ENCODE assay signal across 28 mouse cellular contexts in genomic region chr13:64462581-64462980, GRCm38 (mm10). TPM values are rescaled to one million over a fixed set of nuclear protein-coding genes. Genes with fewer than 3 reads are reported as not detected.
DNase-seq lines count a peak whose midpoint lies in the region; ATAC-seq and TF ChIP-seq lines count a peak whose summit lies in the region.
"Had no signal": no experiment of that assay in that cellular context is flagged by ENCODE, and none has a peak within 500 bp of the region (broad histone marks: within the 10 kb centered on the region; RNA-seq: fewer than 3 reads in every experiment).

No protein-coding gene starts in this region.

- TF ChIP-seq CTCF in cerebellum, adult 2 months (IDR thresholded peaks at IDR 0.05; ENCODE audit: borderline replicate concordance, insufficient read depth, low read depth, low read length) = no peak

- H3K36me3 ChIP-seq in forebrain, embryonic 14.5 days (ENCODE audit: control insufficient read depth, insufficient read depth, low read length) = no peaks in the 10 kb centered on the region
- H3K36me3 ChIP-seq in forebrain, embryonic 11.5 days (ENCODE audit: control insufficient read depth, insufficient read depth, low read length) = no peaks in the 10 kb centered on the region
- H3K36me3 ChIP-seq: heart, embryonic 13.5 days; liver, embryonic 13.5 days; midbrain, embryonic 10.5 days; midbrain, embryonic 15.5 days; neural tube, embryonic 15.5 days; stomach, embryonic 15.5 days had no signal

- H3K27ac ChIP-seq in forebrain, embryonic 14.5 days (ENCODE audit: low read depth, low read length) = no peak overlapping the region
- no peak overlapping the region for H3K27ac ChIP-seq in forebrain, embryonic 11.5 days (ENCODE audit: low read depth, low read length)
- no peak overlapping the region for H3K27ac ChIP-seq in cerebellum, adult 2 months (ENCODE audit: insufficient read depth, low read length)
- H3K27ac ChIP-seq: heart, embryonic 13.5 days; liver, embryonic 13.5 days; midbrain, embryonic 10.5 days; midbrain, embryonic 15.5 days; neural tube, embryonic 15.5 days; stomach, embryonic 15.5 days had no signal

- no peak overlapping the region for H3K4me2 ChIP-seq in forebrain, embryonic 14.5 days (ENCODE audit: low read length)
- no peak overlapping the region for H3K4me2 ChIP-seq in forebrain, embryonic 11.5 days (ENCODE audit: low read depth, low read length, severe bottlenecking)
- H3K4me2 ChIP-seq: heart, embryonic 13.5 days; liver, embryonic 13.5 days; midbrain, embryonic 15.5 days; neural tube, embryonic 15.5 days; stomach, embryonic 15.5 days had no signal

- TF ChIP-seq POLR2A in cerebellum, adult 2 months (IDR thresholded peaks at IDR 0.05; ENCODE audit: borderline replicate concordance, insufficient read depth, low read length) = no peak

- H3K4me3 ChIP-seq in forebrain, embryonic 14.5 days (ENCODE audit: low read depth, low read length) = no peak overlapping the region
- no peak overlapping the region for H3K4me3 ChIP-seq in forebrain, embryonic 11.5 days (ENCODE audit: low read depth, low read length)
- no peak overlapping the region for H3K4me3 ChIP-seq in cerebellum, adult 2 months (replicated peaks; ENCODE audit: insufficient read depth, low read depth, low read length)
- H3K4me3 ChIP-seq: heart, embryonic 13.5 days; liver, embryonic 13.5 days; midbrain, embryonic 10.5 days; midbrain, embryonic 15.5 days; neural tube, embryonic 15.5 days; stomach, embryonic 15.5 days had no signal

- peak; percentile 15 for DNase-seq in forebrain, embryonic 14.5 days (ENCODE audit: low spot score)
- DNase-seq in forebrain, embryonic 11.5 days (ENCODE audit: low spot score) = no peak
- peak; percentile 40 for DNase-seq in kidney, adult 9 months
- no peak for DNase-seq in kidney, postnatal 4 days
- peak; percentile 23 for DNase-seq in lung, postnatal 36 days
- no peak for DNase-seq in lung, postnatal 25 days (ENCODE audit: low spot score)
- DNase-seq in kidney, postnatal 36 days = peak; percentile 36 to 49
- no peak for DNase-seq in cerebellum, adult 2 months
- DNase-seq: cerebellum, adult 9-10 months; cerebellum, postnatal 36 days; heart, postnatal 10 days; layer of hippocampus, postnatal 36 days; left cerebral cortex, postnatal 4 days; liver, embryonic 13.5 days; retina, postnatal 1 day; right cerebral cortex, postnatal 25 days had no signal

- H3K27me3 ChIP-seq in forebrain, embryonic 14.5 days (replicated peaks; ENCODE audit: control insufficient read depth, insufficient read depth, low read length) = no peaks in the 10 kb centered on the region
- H3K27me3 ChIP-seq in forebrain, embryonic 11.5 days (ENCODE audit: control insufficient read depth, insufficient read depth, low read length) = no peaks in the 10 kb centered on the region
- no peaks in the 10 kb centered on the region for H3K27me3 ChIP-seq in cerebellum, adult 2 months (ENCODE audit: control insufficient read depth, insufficient read depth, low read length)
- H3K27me3 ChIP-seq: heart, embryonic 13.5 days; liver, embryonic 13.5 days; midbrain, embryonic 15.5 days; neural tube, embryonic 15.5 days; stomach, embryonic 15.5 days had no signal

- no peak for ATAC-seq in forebrain, embryonic 14.5 days
- no peak for ATAC-seq in forebrain, embryonic 11.5 days (replicated peaks; ENCODE audit: low FRiP score)
- ATAC-seq: CD4-positive, CD25-positive, alpha-beta regulatory T cell, adult 4 months; forebrain, embryonic 16.5 days; hindbrain, embryonic 16.5 days; midbrain, embryonic 15.5 days had no signal

- 74% methylated on average over 2 of the region's 2 CpGs for WGBS in forebrain, embryonic 14.5 days
- 82% methylated on average over 2 of the region's 2 CpGs for WGBS in forebrain, embryonic 11.5 days
- 80% methylated on average over 2 of the region's 2 CpGs for WGBS in cerebellum, adult 2 months

- no peaks in the 10 kb centered on the region for H3K4me1 ChIP-seq in forebrain, embryonic 14.5 days (ENCODE audit: control insufficient read depth, insufficient read depth, low read length)
- H3K4me1 ChIP-seq in forebrain, embryonic 11.5 days (replicated peaks; ENCODE audit: control insufficient read depth, insufficient read depth, low read length) = no peaks in the 10 kb centered on the region
- H3K4me1 ChIP-seq in cerebellum, adult 2 months (ENCODE audit: control insufficient read depth, insufficient read depth, low read length) = no peaks in the 10 kb centered on the region; the same call in 1 of the 2 replicates
- H3K4me1 ChIP-seq: midbrain, embryonic 10.5 days; midbrain, embryonic 15.5 days; neural tube, embryonic 15.5 days; stomach, embryonic 15.5 days had no signal

- no peaks in the 10 kb centered on the region for H3K9me3 ChIP-seq in forebrain, embryonic 14.5 days (replicated peaks; ENCODE audit: control insufficient read depth, low read length)
- H3K9me3 ChIP-seq in forebrain, embryonic 11.5 days (ENCODE audit: control insufficient read depth, low read length) = no peaks in the 10 kb centered on the region
- H3K9me3 ChIP-seq: liver, embryonic 13.5 days; midbrain, embryonic 15.5 days; stomach, embryonic 15.5 days had no signal

- H3K9ac ChIP-seq in forebrain, embryonic 14.5 days (ENCODE audit: low read length) = no peak overlapping the region
- no peak overlapping the region for H3K9ac ChIP-seq in forebrain, embryonic 11.5 days (ENCODE audit: low read length)
- H3K9ac ChIP-seq: heart, embryonic 13.5 days; liver, embryonic 13.5 days; midbrain, embryonic 15.5 days; neural tube, embryonic 15.5 days; stomach, embryonic 15.5 days had no signal

RNA-seq across cellular contexts. Expression of gene Cdk20, which starts 30.5 kb away (rescaled TPM):
- polyA plus RNA-seq in forebrain, embryonic 14.5 days (2014; fragmentation: Nextera tagmentation; extraction: Ambion mirVana) = 22.0 and 24.1 TPM in 2 replicates
- 9.4 and 9.5 TPM in 2 replicates for polyA plus RNA-seq in forebrain, embryonic 11.5 days (2014; fragmentation: Nextera tagmentation; extraction: Ambion mirVana)
- polyA plus RNA-seq in cerebellum, adult 2 months (2012; rRNA removed) = 27.9 and 28.5 TPM in 2 replicates

RNA-seq across cellular contexts. Expression of gene Fam240b, which starts 35.0 kb away (rescaled TPM):
- polyA plus RNA-seq in forebrain, embryonic 14.5 days (2014; fragmentation: Nextera tagmentation; extraction: Ambion mirVana) = not detected in 2 replicates
- not detected in 2 replicates for polyA plus RNA-seq in forebrain, embryonic 11.5 days (2014; fragmentation: Nextera tagmentation; extraction: Ambion mirVana)
- 0.19 TPM in 1 of 2 replicates, not detected in the other for polyA plus RNA-seq in cerebellum, adult 2 months (2012; rRNA removed)
- polyA plus RNA-seq: CD4-positive, CD25-positive, alpha-beta regulatory T cell, adult 4 months; embryonic facial prominence, embryonic 11.5 days; forebrain, embryonic 16.5 days; heart, embryonic 13.5 days; intestine, embryonic 14.5 days; large intestine, adult 2 months; limb, embryonic 14.5 days; liver, embryonic 13.5 days; midbrain, embryonic 10.5 days; midbrain, embryonic 15.5 days; stomach, embryonic 15.5 days had no signal

Comparison
In these comparisons a context has a peak if more than half of its experiments do, and no peak if none do; other contexts are left out.
1. DNase-seq: peak in forebrain, embryonic 14.5 days (single experiment), kidney, adult 9 months (single experiment), lung, postnatal 36 days (single experiment) and kidney, postnatal 36 days (2 of 2); none in forebrain, embryonic 11.5 days (single experiment), kidney, postnatal 4 days (0 of 2), lung, postnatal 25 days (single experiment) and cerebellum, adult 2 months (0 of 2).